Mouse (Mus musculus) B cell, adult 62 days (primary cell): ENCODE data around the gene 3300002I08Rik. TPM values are rescaled to one million over a fixed set of nuclear protein-coding genes. Genes with fewer than 3 reads are reported as not detected.

Experiments used
- total RNA-seq: library from RNA; stranded (reverse); gene quantifications from 4 replicates; pipeline ENCODE4 v1.2.4, GENCODE M21; 2023

The 3300002I08Rik gene
- 4.1 to 6.9 TPM (median 5.0 TPM) in 4 replicates for total RNA-seq

GRCm38 (mm10) chr2:150362113-150362877 is at the start of gene 3300002I08Rik:
Gene 3300002I08Rik, minus strand, starts transcription at chr2:150362765.

GRCm38 (mm10) chr2:150323402-150323801 is 39.2 kb downstream of the 3300002I08Rik start, which contains the start of gene Gm10130:
Gene Gm10130, plus strand, starts transcription at chr2:150323702.

Other genes with a start within 250 kb of the 3300002I08Rik start
- 8.8 to 13.1 TPM (median 10.3 TPM) in 4 replicates for gene Zfp120, start 226.1 kb downstream of the 3300002I08Rik start, total RNA-seq
- gene Gm10770, start 183.1 kb downstream of the 3300002I08Rik start, total RNA-seq: not detected in 4 replicates
- gene Gm14139, start 181.0 kb downstream of the 3300002I08Rik start, total RNA-seq: 0.58 to 0.91 TPM (median 0.89 TPM) in 3 of 4 replicates, not detected in the other
- 2.9 to 4.5 TPM (median 4.1 TPM) in 4 replicates for gene Zfp937, start 144.7 kb downstream of the 3300002I08Rik start, total RNA-seq
- 10.7 to 15.8 TPM (median 12.1 TPM) in 4 replicates for gene Gm21994, start 107.2 kb downstream of the 3300002I08Rik start, total RNA-seq
- gene Gm14124, start 105.2 kb downstream of the 3300002I08Rik start, total RNA-seq: 0.23 to 0.34 TPM (median 0.33 TPM) in 3 of 4 replicates, not detected in the other
- gene Gm10130, start 39.1 kb downstream of the 3300002I08Rik start, total RNA-seq: 3.5 to 13.5 TPM (median 9.3 TPM) in 4 replicates
- gene Zfp442, start 88.7 kb upstream of the 3300002I08Rik start, total RNA-seq: 2.9 to 4.4 TPM (median 4.0 TPM) in 4 replicates
- gene Zfp345, start 122.3 kb upstream of the 3300002I08Rik start, total RNA-seq: 1.0 to 1.3 TPM (median 1.2 TPM) in 4 replicates
- not detected in 4 replicates for gene Cst7, start 207.7 kb upstream of the 3300002I08Rik start, total RNA-seq
- 22.2 to 24.9 TPM (median 23.2 TPM) in 4 replicates for gene Apmap, start 245.8 kb upstream of the 3300002I08Rik start, total RNA-seq